16 mouse cellular contexts compared by ENCODE assay signal in genomic region chr1:128623594-128623887, GRCm38 (mm10). TPM values are rescaled to one million over a fixed set of nuclear protein-coding genes. Genes with fewer than 3 reads are reported as not detected.
A peak's percentile ranks its signal among the peaks of the same experiment; 100 is the strongest.
DNase-seq lines count a peak whose midpoint lies in the region; ATAC-seq and TF ChIP-seq lines count a peak whose summit lies in the region.
"Had no signal": no experiment of that assay in that cellular context is flagged by ENCODE, and none has a peak within 500 bp of the region (broad histone marks: within the 10 kb centered on the region; RNA-seq: fewer than 3 reads in every experiment).

No protein-coding gene starts in this region.

- no peak overlapping the region for H3K4me3 ChIP-seq in lung, embryonic 14.5 days (ENCODE audit: low read depth, low read length)
- H3K4me3 ChIP-seq in lung, adult 2 months (replicated peaks; ENCODE audit: extremely low read depth, low read depth, low read length) = no peak overlapping the region
- H3K4me3 ChIP-seq in forebrain, embryonic 10.5 days = no peak overlapping the region
- no peak overlapping the region for H3K4me3 ChIP-seq in hindbrain, embryonic 14.5 days (replicated peaks; ENCODE audit: low read length)
- no peak overlapping the region for H3K4me3 ChIP-seq in midbrain, embryonic 16.5 days (ENCODE audit: low read depth, low read length)
- H3K4me3 ChIP-seq: embryonic facial prominence, embryonic 12.5 days; heart, embryonic 10.5 days had no signal

- TF ChIP-seq CTCF in lung, embryonic 14.5 days (IDR thresholded peaks at IDR 0.05; ENCODE audit: low read depth) = no peak
- TF ChIP-seq CTCF in lung, adult 2 months (IDR thresholded peaks at IDR 0.05; ENCODE audit: insufficient read depth, low read length) = no peak

- 45% methylated on average over 4 of the region's 4 CpGs for WGBS in lung, embryonic 14.5 days
- 38% methylated on average over 4 of the region's 4 CpGs for WGBS in lung, adult 2 months
- 51% methylated on average over 4 of the region's 4 CpGs for WGBS in forebrain, embryonic 10.5 days
- WGBS in hindbrain, embryonic 14.5 days = 32% methylated on average over 4 of the region's 4 CpGs
- WGBS in midbrain, embryonic 16.5 days = 22% methylated on average over 4 of the region's 4 CpGs

- no peak for DNase-seq in lung, embryonic 14.5 days
- no peak for DNase-seq in lung, adult 2 months
- no peak for DNase-seq in forebrain, embryonic 10.5 days (ENCODE audit: extremely low spot score, low spot score)
- no peak for DNase-seq in hindbrain, embryonic 14.5 days (ENCODE audit: low spot score)
- DNase-seq in adrenal gland, postnatal 14 days = no peak
- no peak for DNase-seq in testis, postnatal 14 days (ENCODE audit: low spot score)
- DNase-seq in right cerebral cortex, adult 18-20 months = no peak
- DNase-seq: cerebellum, postnatal 36 days; gastrocnemius, postnatal 25 days; heart, postnatal 4 days; kidney, adult 11 months; thymus, adult 2 months had no signal

- H3K9me3 ChIP-seq in lung, embryonic 14.5 days (ENCODE audit: low read depth, low read length) = no peaks in the 10 kb centered on the region
- no peaks in the 10 kb centered on the region for H3K9me3 ChIP-seq in forebrain, embryonic 10.5 days
- no peaks in the 10 kb centered on the region for H3K9me3 ChIP-seq in hindbrain, embryonic 14.5 days (ENCODE audit: control insufficient read depth, low read length)
- no peaks in the 10 kb centered on the region for H3K9me3 ChIP-seq in midbrain, embryonic 16.5 days (replicated peaks; ENCODE audit: control insufficient read depth, low read length, poor library complexity, severe bottlenecking)
- H3K9me3 ChIP-seq: embryonic facial prominence, embryonic 12.5 days; heart, embryonic 10.5 days had no signal

- no peak overlapping the region for H3K4me2 ChIP-seq in lung, embryonic 14.5 days
- no peak overlapping the region for H3K4me2 ChIP-seq in hindbrain, embryonic 14.5 days (replicated peaks)
- no peak overlapping the region for H3K4me2 ChIP-seq in midbrain, embryonic 16.5 days (ENCODE audit: low read length)
- H3K4me2 ChIP-seq: embryonic facial prominence, embryonic 12.5 days had no signal

- no peaks in the 10 kb centered on the region for H3K36me3 ChIP-seq in lung, embryonic 14.5 days (ENCODE audit: insufficient read depth)
- no peaks in the 10 kb centered on the region for H3K36me3 ChIP-seq in forebrain, embryonic 10.5 days (replicated peaks)
- H3K36me3 ChIP-seq in hindbrain, embryonic 14.5 days (replicated peaks; ENCODE audit: control insufficient read depth, insufficient read depth) = no peaks in the 10 kb centered on the region
- H3K36me3 ChIP-seq in midbrain, embryonic 16.5 days (ENCODE audit: control insufficient read depth, insufficient read depth, low read length) = no peaks in the 10 kb centered on the region
- H3K36me3 ChIP-seq: embryonic facial prominence, embryonic 12.5 days; heart, embryonic 10.5 days had no signal

- 0 out of 2 replicates have a peak, but pooled peaks have one; percentile 26 for ATAC-seq in lung, embryonic 14.5 days (ENCODE audit: insufficient read depth)
- ATAC-seq in hindbrain, embryonic 14.5 days (ENCODE audit: low FRiP score) = 0 out of 2 replicates have a peak, but pooled peaks have one; percentile 51
- ATAC-seq in midbrain, embryonic 16.5 days = peak; percentile 42; the same call in 1 of the 2 replicates

- no peak overlapping the region for H3K9ac ChIP-seq in lung, embryonic 14.5 days
- no peak overlapping the region for H3K9ac ChIP-seq in hindbrain, embryonic 14.5 days
- H3K9ac ChIP-seq in midbrain, embryonic 16.5 days (ENCODE audit: low read depth, low read length) = no peak overlapping the region
- H3K9ac ChIP-seq: embryonic facial prominence, embryonic 12.5 days; liver, embryonic 14.5 days had no signal

- H3K27me3 ChIP-seq in lung, embryonic 14.5 days (ENCODE audit: insufficient read depth, low read length) = no peaks in the 10 kb centered on the region
- no peaks in the 10 kb centered on the region for H3K27me3 ChIP-seq in forebrain, embryonic 10.5 days (ENCODE audit: poor library complexity, severe bottlenecking)
- H3K27me3 ChIP-seq in hindbrain, embryonic 14.5 days (ENCODE audit: control insufficient read depth, insufficient read depth, low read length) = no peaks in the 10 kb centered on the region
- no peaks in the 10 kb centered on the region for H3K27me3 ChIP-seq in midbrain, embryonic 16.5 days (ENCODE audit: control insufficient read depth, insufficient read depth, low read depth, low read length)
- H3K27me3 ChIP-seq: embryonic facial prominence, embryonic 12.5 days had no signal

- TF ChIP-seq POLR2A in lung, adult 2 months (IDR thresholded peaks at IDR 0.05; ENCODE audit: borderline replicate concordance, extremely low read depth, low read depth, low read length) = no peak

- peak overlapping the region; percentile 36; the same call in 1 of the 2 replicates for H3K27ac ChIP-seq in lung, embryonic 14.5 days (ENCODE audit: low read depth)
- peak overlapping the region; percentile 69; the same call in 1 of the 2 replicates for H3K27ac ChIP-seq in forebrain, embryonic 10.5 days
- peak overlapping the region; percentile 66 for H3K27ac ChIP-seq in hindbrain, embryonic 14.5 days
- H3K27ac ChIP-seq in midbrain, embryonic 16.5 days (ENCODE audit: low read length) = no peak overlapping the region
- H3K27ac ChIP-seq: embryonic facial prominence, embryonic 12.5 days; heart, embryonic 10.5 days; liver, embryonic 14.5 days had no signal

- H3K4me1 ChIP-seq in lung, embryonic 14.5 days (ENCODE audit: insufficient read depth) = no peaks in the 10 kb centered on the region
- H3K4me1 ChIP-seq in lung, adult 2 months (ENCODE audit: control insufficient read depth, insufficient read depth, low read length) = no peaks in the 10 kb centered on the region
- H3K4me1 ChIP-seq in forebrain, embryonic 10.5 days = peaks cover 33% of the 10 kb centered on the region
- H3K4me1 ChIP-seq in hindbrain, embryonic 14.5 days (replicated peaks; ENCODE audit: control insufficient read depth, insufficient read depth, low read length) = no peaks in the 10 kb centered on the region; the same call in 1 of the 2 replicates
- peaks cover 8% of the 10 kb centered on the region for H3K4me1 ChIP-seq in midbrain, embryonic 16.5 days (ENCODE audit: control insufficient read depth, insufficient read depth, low read length)
- H3K4me1 ChIP-seq: heart, embryonic 10.5 days had no signal

RNA-seq across cellular contexts. Expression of gene Cxcr4, which starts 31.4 kb away (rescaled TPM):
- polyA plus RNA-seq in lung, embryonic 14.5 days (2014; fragmentation: Nextera tagmentation; extraction: Ambion mirVana) = 10.3 and 10.9 TPM in 2 replicates
- 163 and 178 TPM in 2 replicates for polyA plus RNA-seq in lung, adult 2 months (2012; rRNA removed)
- polyA plus RNA-seq in forebrain, embryonic 10.5 days (2016; fragmentation: Nextera tagmentation; extraction: Ambion mirVana) = 6.6 and 7.9 TPM in 2 replicates
- polyA plus RNA-seq in hindbrain, embryonic 14.5 days (2014; fragmentation: Nextera tagmentation; extraction: Ambion mirVana) = 8.6 and 10.7 TPM in 2 replicates
- polyA plus RNA-seq in midbrain, embryonic 16.5 days (2015; fragmentation: Nextera tagmentation; extraction: Ambion mirVana) = 4.0 and 5.6 TPM in 2 replicates
- total RNA-seq in adrenal gland, postnatal 14 days (2021) = 39.7 and 49.8 TPM in 2 replicates

Comparison
In these comparisons a context has a peak if more than half of its experiments do, and no peak if none do; other contexts are left out.
1. RNA of gene Cxcr4, which starts 31.4 kb away (polyA plus RNA-seq): 163 to 178 TPM in lung, adult 2 months; 10.3 to 10.9 TPM in lung, embryonic 14.5 days, 8.6 to 10.7 TPM in hindbrain, embryonic 14.5 days, 6.6 to 7.9 TPM in forebrain, embryonic 10.5 days and 4.0 to 5.6 TPM in midbrain, embryonic 16.5 days; every median in the first group is over 10 times any median in the second.
2. Peak in every context shown above with its lines, with median percentiles within 50 percentile points of each other: ATAC-seq.